Mouse (Mus musculus) heart, postnatal 10 days (tissue): ENCODE results near the gene Vmn1r68. TPM values are rescaled to one million over a fixed set of nuclear protein-coding genes. Genes with fewer than 3 reads are reported as not detected.

Experiments used
- DNase-seq, 2 experiments: peaks; one replicate each; pipeline ENCODE4 v3.0.0; 2021
- intact Hi-C: fragments of 180-260 bp; cut with DNase I; formaldehyde crosslinking; loops from one replicate; pipeline ENCODE4 v1.15.1; 2025
- total RNA-seq, 2 experiments: library from RNA; stranded (reverse); gene quantifications; 2 replicates each; pipeline ENCODE4 v1.2.3; 2021

Gene Vmn1r68
- total RNA-seq: not detected

DNA sequence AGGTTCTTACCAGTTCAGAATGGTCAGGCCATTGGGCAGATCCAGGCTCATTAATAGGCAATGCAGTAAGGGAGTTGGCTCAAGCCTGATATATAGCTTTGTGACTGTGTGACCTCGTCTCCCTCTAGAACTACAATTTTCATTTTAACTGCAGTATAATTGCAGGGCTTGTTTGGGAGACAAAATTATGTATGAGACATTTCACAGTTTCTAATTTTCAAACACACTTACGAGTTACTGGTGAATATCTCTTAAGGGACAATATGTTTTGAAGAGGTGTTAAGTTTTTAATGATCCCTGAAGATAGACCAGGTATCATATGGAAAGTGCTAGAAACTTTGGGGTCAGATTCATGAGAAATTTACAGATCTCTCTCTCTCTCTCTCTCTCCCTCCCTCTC lies at the start of gene Vmn1r68:
Gene Vmn1r68, minus strand, starts transcription at position 101 of the 400 bp plus-strand sequence.
- DNase-seq: no peak
- intact Hi-C loops: no loop called here

DNA sequence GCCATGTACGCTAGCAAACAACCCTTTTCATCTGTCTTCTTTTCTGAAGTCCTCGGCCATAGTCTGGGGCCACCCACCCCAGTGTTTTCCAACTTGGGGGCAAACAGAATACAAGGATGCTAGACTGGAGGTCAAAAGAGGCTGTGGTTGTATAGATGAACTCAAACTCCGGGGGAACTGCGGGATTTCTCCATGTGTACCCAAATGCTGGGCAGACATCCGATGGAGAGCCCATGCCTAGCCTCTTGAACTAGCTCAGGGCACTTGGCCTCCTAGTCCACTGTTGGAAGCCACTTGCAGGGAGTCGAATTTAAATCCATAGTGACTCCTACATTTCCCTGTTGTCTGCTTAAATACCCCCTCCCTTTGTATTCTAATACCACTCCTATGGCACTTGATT lies 62.7 kb downstream of the Vmn1r68 start:
- no peak for DNase-seq
- intact Hi-C loops: no loop called here

DNA sequence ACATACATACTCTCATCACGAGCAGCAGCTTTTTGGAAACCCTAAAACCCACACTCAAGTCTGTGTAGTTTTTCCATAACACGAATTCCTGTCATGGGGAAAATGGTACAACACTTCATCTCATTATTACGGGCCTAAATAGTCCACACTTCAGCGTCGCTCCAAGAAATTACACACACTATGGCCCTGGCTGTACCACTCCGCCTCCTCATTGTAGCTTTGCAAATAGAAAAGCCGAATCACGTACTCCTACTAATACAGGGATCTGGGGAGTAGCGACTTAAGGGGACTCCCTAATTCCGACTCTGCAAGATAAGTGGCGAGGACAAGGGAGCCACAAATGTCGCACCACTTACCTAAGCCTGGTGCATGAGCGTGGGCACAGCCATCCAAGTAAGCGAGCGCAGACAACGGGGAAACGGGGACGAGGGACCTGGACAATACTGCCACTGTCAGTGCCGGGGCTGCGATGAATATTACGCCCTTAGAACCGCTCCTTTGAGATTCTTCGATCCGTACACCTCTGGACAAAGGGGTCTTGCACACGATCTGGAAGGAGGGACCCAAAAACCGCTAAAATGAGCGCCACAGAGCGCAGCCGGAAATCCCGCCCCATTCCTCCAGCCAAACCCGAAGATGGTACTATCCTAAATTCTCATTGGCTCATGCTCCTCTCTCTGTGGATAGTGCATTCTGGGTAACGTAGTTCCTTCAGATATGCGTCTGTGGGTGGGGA lies 63.3 kb downstream of the Vmn1r68 start, which contains the start of gene Zik1:
Gene Zik1, minus strand, starts transcription at position 609 of the 736 bp plus-strand sequence.
- intact Hi-C loops: no loop called here
- DNase-seq: peak; percentile 76 to 84

DNA sequence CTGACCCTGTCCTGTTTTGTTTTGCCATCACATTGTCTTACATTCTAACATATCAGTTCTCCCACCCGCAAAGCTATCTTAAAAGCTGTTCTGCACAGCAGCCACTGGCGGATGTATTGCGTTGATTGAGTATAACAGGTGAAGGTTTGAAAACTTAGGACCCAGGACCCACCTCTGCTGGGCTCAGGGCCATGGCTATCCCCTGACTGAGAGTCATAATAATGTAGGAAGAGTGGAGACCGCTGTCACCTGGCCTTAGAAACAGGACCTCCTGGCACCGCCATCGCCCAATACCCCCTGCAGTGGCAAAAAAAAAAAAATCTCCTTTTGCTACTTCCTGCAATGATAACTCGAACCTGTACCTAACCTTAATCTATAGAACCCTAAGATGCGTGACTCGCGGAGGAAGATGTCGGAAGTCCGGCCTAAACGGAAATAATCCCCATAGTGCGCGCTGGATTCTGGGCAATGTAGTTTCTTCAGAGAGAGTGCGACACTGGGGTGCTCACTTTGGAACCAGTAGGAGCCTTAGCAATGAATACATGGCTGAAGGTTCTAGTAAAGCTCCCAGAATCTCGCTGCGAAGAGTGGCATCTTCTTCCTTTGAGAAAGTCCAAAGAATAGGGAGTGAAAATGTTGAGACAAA lies 77.6 kb downstream of the Vmn1r68 start:
- intact Hi-C loops: loop anchor here (10.0 kb wide), 1 partner anchor 2004 kb away; no protein-coding TSS in a partner anchor
- DNase-seq: no peak

DNA sequence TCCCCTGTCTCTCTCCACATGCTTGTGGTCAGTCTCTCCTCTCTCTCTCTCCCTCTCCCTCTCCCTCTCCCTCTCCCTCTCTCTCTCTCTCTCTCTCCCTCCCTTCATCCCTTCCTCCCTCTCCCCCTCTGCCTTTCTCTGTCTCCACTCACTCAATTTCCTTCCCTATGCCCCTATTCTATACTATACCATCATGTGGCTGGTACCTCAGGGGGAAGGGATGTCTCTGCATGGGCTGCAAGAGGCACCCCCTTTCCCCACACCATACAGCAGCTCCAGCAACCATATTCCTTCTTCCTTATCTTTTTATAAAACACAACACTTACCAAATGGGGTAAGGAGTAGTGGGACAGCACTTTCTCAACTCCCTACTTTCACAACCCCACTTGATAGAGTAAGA lies 78.5 kb downstream of the Vmn1r68 start:
- intact Hi-C loops: loop anchor here (10.0 kb wide), 1 partner anchor 2005 kb away; no protein-coding TSS in a partner anchor
- no peak for DNase-seq

DNA sequence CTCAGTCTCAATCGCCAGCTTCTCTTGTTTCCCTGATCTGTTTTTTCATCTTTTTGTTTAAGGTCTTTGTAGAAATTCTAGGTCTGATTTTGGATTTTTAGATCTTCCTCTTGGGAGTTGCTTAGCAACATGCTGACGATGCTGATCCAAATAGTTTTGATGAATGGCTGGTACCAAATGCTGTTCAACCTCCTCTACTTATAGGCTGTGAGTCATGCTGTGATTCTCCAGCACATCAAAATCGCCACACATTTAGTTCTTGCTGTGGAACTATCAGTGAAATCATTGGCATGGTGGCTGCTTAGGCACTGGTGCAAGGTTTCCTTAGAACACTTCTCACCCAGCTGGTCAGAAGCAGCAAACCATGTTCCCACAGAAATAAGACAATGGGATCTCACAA lies 100.1 kb downstream of the Vmn1r68 start:
- no peak for DNase-seq
- intact Hi-C loops: loop anchor here (10.0 kb wide), 2 partner anchors 47 to 63 kb away; no protein-coding TSS in a partner anchor

Other genes starting within 250 kb of the Vmn1r68 start
- gene Vmn1r67, start 115.2 kb downstream of the Vmn1r68 start, total RNA-seq: not detected
- 1 to 10 TPM; 2.5 to 3.3 TPM for gene Zik1, start 63.1 kb downstream of the Vmn1r68 start, total RNA-seq
- gene Vmn1r69, start 55.2 kb upstream of the Vmn1r68 start, total RNA-seq: not detected
- not detected for gene Vmn1r70, start 73.0 kb upstream of the Vmn1r68 start, total RNA-seq
- gene Nlrp4b, start 129.3 kb upstream of the Vmn1r68 start, total RNA-seq: not detected
- gene Vmn1r71, start 195.9 kb upstream of the Vmn1r68 start, total RNA-seq: not detected